Mouse (Mus musculus) ES-E14 (cell line): Measurements from ENCODE around the gene Prrc2a. TPM values are rescaled to one million over a fixed set of nuclear protein-coding genes. Genes with fewer than 3 reads are reported as not detected.
A peak's percentile ranks its signal among the peaks of the same experiment; 100 is the strongest.

Experiments
- DNase-seq: peaks from one replicate; pipeline ENCODE4 v3.0.0-alpha.2; 2013; ENCODE audit warnings: low read depth, low spot score
- H3K27ac ChIP-seq: 2 replicates; pipeline ENCODE4 v1.5.1; 2012; ENCODE audit warnings: low read depth, mild to moderate bottlenecking, low read length, moderate library complexity, mixed read lengths; ENCODE audit not compliant: poor library complexity, insufficient read depth, severe bottlenecking
- H3K36me3 ChIP-seq: 2 replicates; pipeline ENCODE4 v1.6.1; 2012; ENCODE audit warnings: mild to moderate bottlenecking, low read length, moderate library complexity, mixed read lengths; ENCODE audit not compliant: control insufficient read depth, poor library complexity, insufficient read depth, severe bottlenecking
- H3K4me1 ChIP-seq, 2 experiments: fragments of 150-350 bp in 1 of 2; sonication (generic) in 1 of 2; 2 replicates each; pipeline ENCODE4 v1.6.1; 2012; ENCODE audit warnings: low read length in 2 of 2, mild to moderate bottlenecking in 1 of 2, mixed read lengths in 1 of 2; ENCODE audit not compliant: control insufficient read depth in 2 of 2, insufficient read depth in 2 of 2, poor library complexity in 1 of 2
- H3K4me3 ChIP-seq, 2 experiments: fragments of 150-350 bp in 1 of 2; sonication (generic) in 1 of 2; 2 replicates each; pipeline ENCODE4 v1.5.1; 2012; ENCODE audit warnings: low read length in 2 of 2, low read depth in 1 of 2, mild to moderate bottlenecking in 1 of 2, mixed read lengths in 1 of 2; ENCODE audit not compliant: insufficient read depth in 1 of 2, poor library complexity in 1 of 2, severe bottlenecking in 1 of 2
- H3K9ac ChIP-seq: 2 replicates; pipeline ENCODE4 v1.6.1; 2012; ENCODE audit warnings: low read depth, mild to moderate bottlenecking, low read length, mixed read lengths; ENCODE audit not compliant: poor library complexity, insufficient read depth, severe bottlenecking
- H3K9me3 ChIP-seq: fragments of 150-350 bp; sonication (generic); 2 replicates; pipeline ENCODE4 v1.6.1; 2012; ENCODE audit warnings: low read depth, mild to moderate bottlenecking, low read length; ENCODE audit not compliant: control insufficient read depth, insufficient read depth
- CHD2 ChIP-seq: IDR thresholded peaks from 2 replicates; pipeline ENCODE4 v1.6.1; 2014; ENCODE audit warnings: mild to moderate bottlenecking, low read depth, low read length, inconsistent platforms
- HCFC1 ChIP-seq: IDR thresholded peaks from 2 replicates; pipeline ENCODE4 v1.6.1; 2012; ENCODE audit warnings: low read length, inconsistent platforms, borderline replicate concordance; ENCODE audit not compliant: insufficient read depth
- MAFK ChIP-seq: IDR thresholded peaks from 2 replicates; pipeline ENCODE4 v1.6.1; 2014; ENCODE audit warnings: mild to moderate bottlenecking, low read depth, low read length, inconsistent platforms; ENCODE audit not compliant: insufficient read depth
- ZC3H11A ChIP-seq: IDR thresholded peaks from 2 replicates; pipeline ENCODE4 v1.6.1; 2012; ENCODE audit warnings: low read depth, mild to moderate bottlenecking, inconsistent platforms, low read length, borderline replicate concordance
- ZNF384 ChIP-seq: IDR thresholded peaks from 2 replicates; pipeline ENCODE4 v1.6.1; 2012; ENCODE audit warnings: low read depth, low read length, inconsistent platforms
- in situ Hi-C, 2 experiments: fragments of 600-800 bp; cut with MboI; formaldehyde crosslinking; loops; one replicate each; pipeline ENCODE4 v1.15.1; 2025; ENCODE audit warnings: low sequenced_read_pairs in 2 of 2, inconsistent platforms in 1 of 2; ENCODE audit not compliant: unreplicated experiment in 2 of 2
- total RNA-seq: library from RNA; depleted of rRNA; stranded (reverse); fragments of 300-350 nt; gene quantifications from 2 replicates; pipeline ENCODE4 v1.2.3, GENCODE M21; 2012

The Prrc2a gene
- total RNA-seq, 1 experiment, result 161 TPM

DNA sequence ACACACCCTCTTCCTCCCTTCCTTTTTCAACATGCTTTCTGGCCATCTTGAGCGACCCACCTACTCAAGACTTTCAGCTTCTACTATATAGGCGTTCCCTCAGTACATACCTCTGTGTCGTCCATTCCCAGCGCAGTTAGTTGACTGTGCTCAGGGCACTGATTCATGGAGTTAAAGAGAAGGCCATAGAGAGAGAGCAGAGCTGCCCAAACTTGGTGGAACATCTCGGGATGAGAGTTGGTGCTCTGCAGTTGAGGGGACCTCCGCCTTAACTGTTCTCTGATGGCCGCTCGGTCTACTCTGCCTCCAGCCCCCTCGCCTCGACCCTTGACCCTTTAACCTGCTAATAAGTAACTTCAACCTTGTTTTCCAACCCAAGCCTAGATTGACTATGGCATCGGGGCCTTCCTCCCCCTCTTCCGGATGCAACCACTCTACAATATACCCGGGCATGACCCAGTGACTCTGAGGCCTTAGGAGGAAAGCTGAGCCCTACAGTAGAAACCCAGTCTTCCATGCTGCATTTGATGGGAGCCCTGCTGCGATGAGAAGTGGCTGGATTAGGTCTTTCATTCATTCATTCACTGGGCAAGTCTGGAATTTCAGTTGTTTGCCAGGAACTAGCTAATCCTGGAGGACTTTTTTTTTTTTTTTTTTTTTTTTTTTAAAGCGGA is 33.1 kb downstream of the Prrc2a start, which contains the start of gene Apom:
Gene Apom (minus strand): TSS at position 551 of the 674 bp plus-strand sequence.
- TF ChIP-seq MAFK (no peak), ZNF384 (peak; percentile 85)
- H3K4me1 ChIP-seq, result peaks cover 0 to 4% of the 10 kb centered on the region in 2 experiments; a peak in 2 of 4 replicates
- H3K9ac ChIP-seq, result no peak within 1 kb of the TSS
- no peaks in the 10 kb centered on the region for H3K9me3 ChIP-seq
- no peaks in the 10 kb centered on the region for H3K36me3 ChIP-seq
- no peak for DNase-seq
- in situ Hi-C loops, result no loop called here
- H3K27ac ChIP-seq, result no peak within 1 kb of the TSS
- no peak within 1 kb of the TSS for H3K4me3 ChIP-seq

DNA sequence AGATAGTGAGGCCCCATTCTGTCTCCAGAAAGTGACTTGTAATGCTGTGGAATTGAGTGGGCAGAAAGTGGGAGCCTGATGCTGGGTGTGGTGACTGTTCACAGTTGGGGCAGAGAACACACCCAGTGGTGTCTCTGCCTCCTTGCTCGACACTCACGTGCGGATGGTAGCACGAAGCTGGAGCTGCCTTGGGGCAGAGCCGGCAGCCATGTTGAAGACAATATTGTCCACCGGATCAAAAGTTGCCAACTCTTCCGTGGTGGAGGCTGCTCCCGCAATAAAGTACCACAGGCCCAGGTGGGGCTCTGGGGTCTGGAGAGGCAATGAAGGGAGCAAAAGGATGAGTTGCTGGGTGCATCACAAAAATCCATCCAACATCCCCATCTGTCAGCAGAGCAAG is 33.7 kb downstream of the Prrc2a start:
- Histone ChIP-seq H3K4me3 (no peak overlapping the region), H3K4me1 (peaks cover 0 to 2% of the 10 kb centered on the region in 2 experiments; a peak in 1 of 4 replicates), H3K9me3 (no peaks in the 10 kb centered on the region), H3K9ac (no peak overlapping the region), H3K36me3 (no peaks in the 10 kb centered on the region), H3K27ac (no peak overlapping the region)
- no peak for DNase-seq
- in situ Hi-C loops, result no loop called here
- TF ChIP-seq MAFK (no peak), HCFC1 (no peak), ZNF384 (no peak)

DNA sequence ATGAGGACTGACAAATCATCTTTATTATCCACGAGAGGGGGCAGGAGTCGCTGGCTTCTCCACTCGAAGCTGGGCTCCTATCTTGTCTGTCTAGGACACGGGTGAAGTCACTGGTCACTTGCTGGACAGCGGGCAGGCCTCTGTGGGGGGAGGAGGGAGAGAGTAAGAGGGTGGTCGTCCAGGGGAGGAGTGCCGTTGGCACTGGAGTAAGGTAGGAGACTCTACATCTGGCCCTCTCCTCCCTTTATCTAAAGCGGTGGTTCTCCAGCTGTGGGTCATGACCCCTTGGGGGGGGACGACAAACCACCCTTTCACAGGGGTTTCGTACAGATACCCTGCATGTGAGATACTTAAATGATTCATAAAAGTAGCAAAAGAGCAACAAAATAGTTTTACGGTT is 35.7 kb downstream of the Prrc2a start:
- Histone ChIP-seq H3K4me1 (peaks cover 2% of the 10 kb centered on the region in 2 experiments; a peak in 1 of 4 replicates), H3K4me3 (no peak overlapping the region), H3K9ac (no peak overlapping the region), H3K27ac (no peak overlapping the region), H3K36me3 (peaks cover 5% of the 10 kb centered on the region; the same call in 1 of the 2 replicates), H3K9me3 (no peaks in the 10 kb centered on the region)
- TF ChIP-seq CHD2 (no peak), ZC3H11A (no peak), MAFK (no peak), ZNF384 (no peak), HCFC1 (no peak)
- in situ Hi-C loops, result no loop called here
- DNase-seq, result no peak

DNA sequence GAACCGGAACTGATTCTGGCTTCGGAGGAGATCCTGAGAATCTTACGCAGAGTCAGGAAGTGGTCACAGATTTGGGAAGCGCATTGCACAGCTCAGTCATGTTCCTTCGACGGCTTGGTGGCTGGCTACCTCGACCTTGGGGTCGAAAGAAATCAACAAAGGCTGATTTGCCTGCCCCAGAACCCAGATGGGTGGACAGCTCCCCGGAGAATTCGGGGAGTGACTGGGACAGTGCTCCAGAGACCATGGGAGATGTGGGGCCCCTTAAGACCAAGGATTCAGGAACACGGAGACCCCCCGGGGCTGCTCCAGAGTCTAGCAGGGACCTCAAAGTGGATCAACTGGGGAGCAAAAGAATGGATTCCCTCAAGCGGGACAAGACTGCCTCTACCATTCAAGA is 37.7 kb downstream of the Prrc2a start:
- Histone ChIP-seq H3K9me3 (no peaks in the 10 kb centered on the region), H3K4me3 (0 out of 4 replicates have a peak overlapping the region, but pooled peaks of 1 of the 2 experiments have one; percentile 76), H3K9ac (no peak overlapping the region), H3K27ac (no peak overlapping the region), H3K4me1 (peaks cover 2 to 4% of the 10 kb centered on the region in 2 experiments; a peak in 2 of 4 replicates), H3K36me3 (peaks cover 10% of the 10 kb centered on the region; the same call in 1 of the 2 replicates)
- no peak for TF ChIP-seq ZNF384
- TF ChIP-seq CHD2, result no peak
- TF ChIP-seq HCFC1, result no peak
- no peak for TF ChIP-seq MAFK
- no peak for TF ChIP-seq ZC3H11A
- no peak for DNase-seq
- in situ Hi-C loops, result no loop called here

DNA sequence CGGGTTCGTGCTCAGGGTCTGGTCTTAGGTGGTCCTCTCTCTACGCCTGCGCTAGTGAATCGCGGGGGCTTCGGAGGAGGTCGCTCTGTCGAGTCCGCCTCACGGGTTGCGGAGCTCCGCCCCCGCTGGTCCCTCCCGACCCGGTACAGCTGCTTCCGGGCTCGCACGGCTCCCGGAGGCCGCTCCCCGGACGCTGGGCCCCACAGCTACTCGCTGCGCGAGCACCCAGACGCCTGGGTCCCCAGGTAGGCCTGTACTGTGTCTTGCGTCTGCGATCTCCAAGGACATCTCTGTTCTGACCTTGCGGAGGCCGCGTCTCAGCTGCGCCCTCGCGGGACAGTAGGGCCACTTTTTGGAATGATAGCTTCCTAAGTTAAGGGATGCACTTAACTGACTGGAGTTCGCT is 38.5 kb downstream of the Prrc2a start, which contains the start of gene D17H6S53E:
Gene D17H6S53E (plus strand): TSS at position 168 of the 406 bp plus-strand sequence.
- no peak for TF ChIP-seq CHD2
- TF ChIP-seq HCFC1, result no peak
- no peak for TF ChIP-seq ZC3H11A
- TF ChIP-seq MAFK, result no peak
- no peak for TF ChIP-seq ZNF384
- Histone ChIP-seq H3K4me1 (peaks cover 2 to 4% of the 10 kb centered on the region in 2 experiments; a peak in 2 of 4 replicates), H3K27ac (no peak within 1 kb of the TSS), H3K9ac (peak within 1 kb of the TSS; percentile 46), H3K4me3 (peak within 1 kb of the TSS; percentile 58 to 76), H3K36me3 (peaks cover 10% of the 10 kb centered on the region; the same call in 1 of the 2 replicates), H3K9me3 (no peaks in the 10 kb centered on the region)
- in situ Hi-C loops, result no loop called here
- DNase-seq, result no peak
